Mouse (Mus musculus) inflammation-experienced regulatory T-cells, adult 6 months (primary cell): ENCODE results near the gene Car15. TPM values are rescaled to one million over a fixed set of nuclear protein-coding genes. Genes with fewer than 3 reads are reported as not detected.
A peak's percentile ranks its signal among the peaks of the same experiment; 100 is the strongest.

Experiments
- ATAC-seq: one replicate; pipeline ENCODE4 v1.8.0; 2017
- polyA plus RNA-seq, 3 experiments: library from polyadenylated mRNA; unstranded; fragments of 100-300 nt; shearing (Covaris generic); gene quantifications; one replicate each; pipeline ENCODE4 v1.2.1; 2017

Car15 gene
- polyA plus RNA-seq, 3 experiments from 2014 or later: 0.67 to 1.9 (median 1.5) TPM

- no peak for ATAC-seq
These were observed 4.9 kb downstream of the Car15 start for GRCm38 (mm10) chr16:17833321-17833680.

- ATAC-seq: no peak
These were observed 5.3 kb downstream of the Car15 start, which contains the start of gene B830017H08Rik for GRCm38 (mm10) chr16:17832821-17833220. TSS of gene B830017H08Rik (plus strand) at chr16:17833121.

GRCm38 (mm10) chr16:17831781-17832180 lies 6.4 kb downstream of the Car15 start:
- ATAC-seq: no peak

GRCm38 (mm10) chr16:17830385-17831178 lies 7.6 kb downstream of the Car15 start:
- no peak for ATAC-seq

- no peak for ATAC-seq
These were observed 9.3 kb downstream of the Car15 start for GRCm38 (mm10) chr16:17828867-17829266.

GRCm38 (mm10) chr16:17828229-17828628 lies 9.9 kb downstream of the Car15 start:
- no peak for ATAC-seq

GRCm38 (mm10) chr16:17826500-17826899 lies 11.7 kb downstream of the Car15 start:
- no peak for ATAC-seq

GRCm38 (mm10) chr16:17816528-17816927 lies 21.6 kb downstream of the Car15 start:
- no peak for ATAC-seq

- ATAC-seq: peak; percentile 84
These were observed 22.5 kb downstream of the Car15 start for GRCm38 (mm10) chr16:17815411-17816402.

GRCm38 (mm10) chr16:17813173-17813572 lies 25.0 kb downstream of the Car15 start:
- no peak for ATAC-seq

GRCm38 (mm10) chr16:17812120-17812519 lies 26.0 kb downstream of the Car15 start:
- ATAC-seq: peak; percentile 33

GRCm38 (mm10) chr16:17809711-17810110 lies 28.5 kb downstream of the Car15 start:
- ATAC-seq: no peak

GRCm38 (mm10) chr16:17809125-17809524 lies 29.0 kb downstream of the Car15 start:
- no peak for ATAC-seq

- peak; percentile 91 for ATAC-seq
These were observed 30.8 kb downstream of the Car15 start for GRCm38 (mm10) chr16:17807192-17808009.

GRCm38 (mm10) chr16:17806581-17807191 lies 31.5 kb downstream of the Car15 start:
- ATAC-seq: peak; percentile 4

GRCm38 (mm10) chr16:17804982-17805381 lies 33.2 kb downstream of the Car15 start:
- no peak for ATAC-seq

GRCm38 (mm10) chr16:17804449-17804912 lies 33.7 kb downstream of the Car15 start:
- no peak for ATAC-seq

- ATAC-seq: no peak
These were observed 34.3 kb downstream of the Car15 start for GRCm38 (mm10) chr16:17803675-17804448.

GRCm38 (mm10) chr16:17802839-17803674 lies 35.1 kb downstream of the Car15 start:
- no peak for ATAC-seq

- no peak for ATAC-seq
These were observed 35.7 kb downstream of the Car15 start for GRCm38 (mm10) chr16:17802456-17802838.
